Mouse (Mus musculus): ENCODE data around the gene Rcbtb1. TPM values are rescaled to one million over a fixed set of nuclear protein-coding genes. Genes with fewer than 3 reads are reported as not detected.

Gene Rcbtb1
- 4.9 and 5.6 TPM in 2 replicates for polyA plus RNA-seq (2012; rRNA removed)

DNA sequence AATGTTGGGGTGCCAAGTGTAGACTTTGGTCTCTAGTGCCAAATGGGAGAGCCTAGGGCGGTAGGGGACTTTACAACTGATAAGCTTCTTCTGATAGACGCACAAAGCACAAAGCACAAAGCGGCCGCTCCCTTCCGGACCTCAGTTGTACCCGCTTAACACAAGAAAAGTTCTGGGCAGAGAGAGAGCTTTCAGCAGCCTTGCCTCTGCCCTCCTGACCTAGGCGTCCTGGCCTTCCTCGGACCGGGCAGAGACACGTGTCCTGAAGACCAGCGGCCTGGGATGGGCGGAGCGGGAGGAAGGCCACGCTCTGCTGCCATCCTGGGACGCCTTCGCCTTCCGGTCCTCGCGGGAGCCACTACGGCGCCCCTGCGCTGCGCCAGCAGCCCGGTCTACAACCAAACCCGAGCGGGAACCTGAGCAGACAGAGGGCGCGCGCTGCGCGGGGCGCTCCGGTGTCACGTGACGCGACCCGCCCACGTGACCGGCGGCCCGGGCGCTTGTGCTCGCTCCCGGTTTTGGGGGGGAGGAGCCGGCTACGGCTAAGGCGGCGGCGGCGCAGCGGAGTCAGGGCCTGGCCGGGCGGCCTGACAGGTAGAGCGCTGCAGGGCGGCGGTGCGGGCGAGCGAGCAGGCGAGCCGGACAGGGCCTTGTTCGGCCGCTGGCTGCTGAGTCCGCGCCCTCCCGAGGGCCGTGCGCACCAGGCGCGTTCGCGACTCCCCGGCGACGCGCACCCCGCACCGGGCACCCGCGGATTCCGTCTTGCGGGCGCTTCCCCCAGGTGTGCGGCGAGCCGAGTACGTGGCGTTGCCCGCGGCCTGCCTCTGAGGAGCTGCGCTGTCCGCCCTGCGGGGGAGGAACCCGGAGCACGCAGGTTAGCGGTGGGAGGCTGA is at the start of gene Rcbtb1:
Gene Rcbtb1 (plus strand): TSS at position 499 of the 893 bp plus-strand sequence.
- peaks cover 2% of the 10 kb centered on the region; the same call in 1 of the 2 replicates for H3K4me1 ChIP-seq (ENCODE audit: control insufficient read depth, insufficient read depth, low read length)
- no peaks in the 10 kb centered on the region for H3K27me3 ChIP-seq (ENCODE audit: control insufficient read depth, insufficient read depth, low read length)
- H3K36me3 ChIP-seq (ENCODE audit: control insufficient read depth, insufficient read depth, low read length) = no peaks in the 10 kb centered on the region
- peak within 1 kb of the TSS; percentile 86 for H3K4me3 ChIP-seq (ENCODE audit: control insufficient read depth, low read depth, low read length)
- H3K27ac ChIP-seq (ENCODE audit: control insufficient read depth, insufficient read depth, low read depth, low read length) = peak within 1 kb of the TSS; percentile 76
- no peak for TF ChIP-seq CTCF (IDR thresholded peaks at IDR 0.05; ENCODE audit: control insufficient read depth, insufficient read depth, insufficient replicate concordance, low read depth, low read length)
- TF ChIP-seq POLR2A (IDR thresholded peaks at IDR 0.05; ENCODE audit: control insufficient read depth, low read depth, low read length) = peak; percentile 79

DNA sequence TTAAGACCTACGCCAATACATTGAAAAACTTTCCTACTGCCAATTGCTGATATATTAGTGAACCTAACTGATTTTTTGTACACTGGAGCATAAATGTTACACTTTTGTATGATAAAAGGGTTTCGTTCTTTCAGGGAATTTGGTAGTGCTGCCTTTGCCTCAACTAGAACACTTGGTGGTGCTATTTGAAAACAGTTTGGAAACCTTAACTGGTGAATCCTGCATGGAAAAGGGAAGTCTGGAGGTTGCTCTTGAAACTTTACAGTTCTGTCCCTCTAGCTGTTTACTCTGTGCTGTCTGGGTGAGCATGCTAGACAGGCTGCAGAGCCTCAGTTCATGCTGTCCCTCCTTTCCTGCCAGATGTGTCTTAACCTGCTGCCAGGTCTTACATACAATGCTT is 45.4 kb upstream of the Rcbtb1 start:
- Histone ChIP-seq H3K27me3 (ENCODE audit: control insufficient read depth, insufficient read depth, low read length) (no peaks in the 10 kb centered on the region), H3K27ac (ENCODE audit: control insufficient read depth, insufficient read depth, low read depth, low read length) (no peak overlapping the region), H3K4me1 (ENCODE audit: control insufficient read depth, insufficient read depth, low read length) (no peaks in the 10 kb centered on the region), H3K36me3 (ENCODE audit: control insufficient read depth, insufficient read depth, low read length) (no peaks in the 10 kb centered on the region), H3K4me3 (ENCODE audit: control insufficient read depth, low read depth, low read length) (no peak overlapping the region)
- TF ChIP-seq POLR2A (IDR thresholded peaks at IDR 0.05; ENCODE audit: control insufficient read depth, low read depth, low read length) (no peak), CTCF (IDR thresholded peaks at IDR 0.05; ENCODE audit: control insufficient read depth, insufficient read depth, insufficient replicate concordance, low read depth, low read length) (no peak)

DNA sequence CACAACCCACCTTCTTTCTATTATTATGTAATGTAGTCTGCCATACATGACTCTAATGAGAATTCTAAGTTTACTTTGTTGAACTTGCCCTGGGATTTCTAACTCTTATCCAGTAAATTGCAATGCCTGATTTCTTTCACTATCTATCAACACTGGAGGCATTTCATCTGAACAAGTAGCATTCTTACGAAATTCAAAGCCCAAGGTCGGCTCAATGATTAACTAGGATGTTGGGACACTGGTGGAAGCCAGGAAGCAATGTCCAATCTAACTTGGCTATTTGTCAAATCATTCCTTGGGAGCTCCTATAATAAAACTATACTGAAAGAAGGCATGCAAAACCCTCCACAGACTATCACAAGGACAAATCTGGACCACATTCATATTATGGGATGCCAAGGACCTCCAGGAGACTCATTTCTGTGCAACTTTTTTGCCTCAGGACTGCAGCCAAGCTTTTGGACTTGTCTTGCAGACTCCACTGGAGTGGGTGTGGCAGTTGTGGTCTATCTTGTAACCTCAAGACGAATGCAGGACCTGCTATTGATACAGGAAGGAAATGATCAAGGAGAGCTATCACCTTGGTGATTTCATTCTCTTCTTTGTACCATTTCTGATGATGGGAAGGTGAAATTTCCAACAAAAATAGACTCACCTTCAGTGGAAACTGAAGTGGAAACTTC is 43.9 kb upstream of the Rcbtb1 start:
- no peaks in the 10 kb centered on the region for H3K27me3 ChIP-seq (ENCODE audit: control insufficient read depth, insufficient read depth, low read length)
- no peaks in the 10 kb centered on the region for H3K4me1 ChIP-seq (ENCODE audit: control insufficient read depth, insufficient read depth, low read length)
- H3K4me3 ChIP-seq (ENCODE audit: control insufficient read depth, low read depth, low read length) = no peak overlapping the region
- H3K36me3 ChIP-seq (ENCODE audit: control insufficient read depth, insufficient read depth, low read length) = no peaks in the 10 kb centered on the region
- H3K27ac ChIP-seq (ENCODE audit: control insufficient read depth, insufficient read depth, low read depth, low read length) = no peak overlapping the region
- TF ChIP-seq POLR2A (IDR thresholded peaks at IDR 0.05; ENCODE audit: control insufficient read depth, low read depth, low read length) (no peak), CTCF (IDR thresholded peaks at IDR 0.05; ENCODE audit: control insufficient read depth, insufficient read depth, insufficient replicate concordance, low read depth, low read length) (no peak)

DNA sequence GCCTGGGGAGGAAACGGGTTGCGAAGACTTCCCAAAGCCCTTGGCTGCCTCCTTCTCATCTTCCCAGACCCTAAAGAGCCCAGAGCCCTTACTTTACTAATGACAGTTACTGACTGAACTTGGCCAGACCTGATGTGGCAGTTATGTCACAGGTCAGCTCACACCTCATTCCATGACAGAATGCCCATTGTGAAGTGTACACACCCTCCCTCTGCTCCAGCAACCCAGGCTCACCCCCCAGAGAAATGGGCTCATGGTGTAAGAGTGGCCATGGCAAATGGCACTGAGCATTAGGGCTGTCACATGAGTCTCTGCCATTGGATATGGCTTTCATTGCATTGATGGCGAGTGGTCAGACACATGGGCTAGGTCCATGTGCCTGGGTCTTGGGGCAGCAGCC is 22.4 kb upstream of the Rcbtb1 start, which contains the start of gene Gm5142:
Gene Gm5142 (minus strand): TSS at position 101 of the 400 bp plus-strand sequence.
- Histone ChIP-seq H3K27me3 (ENCODE audit: control insufficient read depth, insufficient read depth, low read length) (no peaks in the 10 kb centered on the region), H3K4me3 (ENCODE audit: control insufficient read depth, low read depth, low read length) (peak within 1 kb of the TSS; percentile 91), H3K4me1 (ENCODE audit: control insufficient read depth, insufficient read depth, low read length) (no peaks in the 10 kb centered on the region), H3K27ac (ENCODE audit: control insufficient read depth, insufficient read depth, low read depth, low read length) (peak within 1 kb of the TSS; percentile 86), H3K36me3 (ENCODE audit: control insufficient read depth, insufficient read depth, low read length) (no peaks in the 10 kb centered on the region)
- no peak for TF ChIP-seq CTCF (IDR thresholded peaks at IDR 0.05; ENCODE audit: control insufficient read depth, insufficient read depth, insufficient replicate concordance, low read depth, low read length)
- TF ChIP-seq POLR2A (IDR thresholded peaks at IDR 0.05; ENCODE audit: control insufficient read depth, low read depth, low read length) = peak; percentile 75; the same call in 1 of the 2 replicates

DNA sequence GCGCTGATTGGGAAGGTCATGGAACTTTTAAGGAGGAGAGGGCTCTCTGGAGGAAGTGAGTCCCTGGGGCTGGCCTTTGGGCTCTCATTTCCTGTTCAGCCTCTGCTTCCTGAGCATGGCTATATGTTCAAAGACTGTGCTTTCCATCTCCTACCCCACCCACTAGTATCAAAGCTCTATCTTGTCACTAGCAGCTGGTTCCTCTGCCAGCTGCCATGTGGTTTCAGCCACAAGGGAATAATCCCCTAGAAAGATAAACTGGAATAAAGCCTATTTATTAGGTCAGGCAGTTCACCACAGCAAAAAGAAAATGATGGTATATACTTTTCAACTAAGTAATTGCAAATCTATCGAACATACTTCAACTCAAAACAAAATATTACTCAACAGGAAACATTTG is 18.3 kb upstream of the Rcbtb1 start:
- Histone ChIP-seq H3K4me1 (ENCODE audit: control insufficient read depth, insufficient read depth, low read length) (no peaks in the 10 kb centered on the region), H3K4me3 (ENCODE audit: control insufficient read depth, low read depth, low read length) (no peak overlapping the region), H3K27me3 (ENCODE audit: control insufficient read depth, insufficient read depth, low read length) (no peaks in the 10 kb centered on the region), H3K27ac (ENCODE audit: control insufficient read depth, insufficient read depth, low read depth, low read length) (no peak overlapping the region), H3K36me3 (ENCODE audit: control insufficient read depth, insufficient read depth, low read length) (no peaks in the 10 kb centered on the region)
- no peak for TF ChIP-seq POLR2A (IDR thresholded peaks at IDR 0.05; ENCODE audit: control insufficient read depth, low read depth, low read length)
- no peak for TF ChIP-seq CTCF (IDR thresholded peaks at IDR 0.05; ENCODE audit: control insufficient read depth, insufficient read depth, insufficient replicate concordance, low read depth, low read length)

DNA sequence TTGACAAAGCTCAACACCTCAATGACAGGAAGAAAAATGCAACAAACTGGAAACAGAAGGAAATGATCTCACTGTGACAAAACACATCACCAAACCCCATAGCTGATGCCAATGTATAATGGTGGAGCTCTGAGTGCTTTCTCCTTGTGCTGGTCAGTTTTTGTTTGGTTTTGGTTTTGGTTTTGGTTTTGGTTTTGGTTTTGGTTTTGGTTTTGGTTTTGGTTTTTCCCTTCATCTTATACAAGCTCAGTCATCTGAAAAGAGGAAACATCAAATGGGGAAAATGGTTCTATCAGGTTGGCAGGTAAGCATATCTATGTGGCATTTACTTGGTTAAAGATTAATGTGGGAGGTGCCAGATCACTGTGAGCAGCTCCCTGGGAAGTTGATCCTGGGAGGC is 15.5 kb upstream of the Rcbtb1 start:
- Histone ChIP-seq H3K27me3 (ENCODE audit: control insufficient read depth, insufficient read depth, low read length) (no peaks in the 10 kb centered on the region), H3K27ac (ENCODE audit: control insufficient read depth, insufficient read depth, low read depth, low read length) (no peak overlapping the region), H3K4me3 (ENCODE audit: control insufficient read depth, low read depth, low read length) (no peak overlapping the region), H3K36me3 (ENCODE audit: control insufficient read depth, insufficient read depth, low read length) (no peaks in the 10 kb centered on the region), H3K4me1 (ENCODE audit: control insufficient read depth, insufficient read depth, low read length) (no peaks in the 10 kb centered on the region)
- no peak for TF ChIP-seq CTCF (IDR thresholded peaks at IDR 0.05; ENCODE audit: control insufficient read depth, insufficient read depth, insufficient replicate concordance, low read depth, low read length)
- no peak for TF ChIP-seq POLR2A (IDR thresholded peaks at IDR 0.05; ENCODE audit: control insufficient read depth, low read depth, low read length)

DNA sequence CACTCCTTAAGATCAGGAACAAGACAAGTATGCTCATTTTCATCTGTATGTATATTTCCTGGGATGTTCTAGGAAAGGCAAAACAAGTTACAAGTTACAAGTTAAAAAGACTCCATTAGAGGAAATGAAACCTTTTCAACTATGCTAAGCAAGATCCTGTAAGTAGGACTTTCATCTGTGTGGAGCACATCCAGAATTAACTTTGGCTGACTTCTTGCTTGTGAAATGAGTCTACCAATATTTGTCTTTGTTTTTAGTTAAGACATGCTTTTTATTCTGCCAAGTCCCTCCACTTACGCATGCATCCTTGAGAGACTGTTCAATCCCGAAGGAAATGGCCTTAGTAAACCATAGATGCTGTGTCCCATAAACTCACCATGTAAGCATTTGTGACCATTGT is 14.9 kb upstream of the Rcbtb1 start:
- Histone ChIP-seq H3K27me3 (ENCODE audit: control insufficient read depth, insufficient read depth, low read length) (no peaks in the 10 kb centered on the region), H3K27ac (ENCODE audit: control insufficient read depth, insufficient read depth, low read depth, low read length) (no peak overlapping the region), H3K4me3 (ENCODE audit: control insufficient read depth, low read depth, low read length) (no peak overlapping the region), H3K4me1 (ENCODE audit: control insufficient read depth, insufficient read depth, low read length) (no peaks in the 10 kb centered on the region), H3K36me3 (ENCODE audit: control insufficient read depth, insufficient read depth, low read length) (no peaks in the 10 kb centered on the region)
- TF ChIP-seq CTCF (IDR thresholded peaks at IDR 0.05; ENCODE audit: control insufficient read depth, insufficient read depth, insufficient replicate concordance, low read depth, low read length) (no peak), POLR2A (IDR thresholded peaks at IDR 0.05; ENCODE audit: control insufficient read depth, low read depth, low read length) (no peak)

Data from testis, adult 2 months (tissue).